Comparison of ENCODE assay signal across 9 mouse cellular contexts in genomic region chr15:93283349-93283748, GRCm38 (mm10). TPM values are rescaled to one million over a fixed set of nuclear protein-coding genes. Genes with fewer than 3 reads are reported as not detected.
A peak's percentile ranks its signal among the peaks of the same experiment; 100 is the strongest.
DNase-seq lines count a peak whose midpoint lies in the region; ATAC-seq and TF ChIP-seq lines count a peak whose summit lies in the region.
"Had no signal": no experiment of that assay in that cellular context is flagged by ENCODE, and none has a peak within 500 bp of the region (broad histone marks: within the 10 kb centered on the region; RNA-seq: fewer than 3 reads in every experiment).

No protein-coding gene starts in this region.

- H3K27ac ChIP-seq in intestine, postnatal 0 days (ENCODE audit: low read depth, low read length): no peak overlapping the region
- no peak overlapping the region for H3K27ac ChIP-seq in intestine, embryonic 16.5 days (ENCODE audit: low read length)
- H3K27ac ChIP-seq in ES-E14 (ENCODE audit: insufficient read depth, low read depth, low read length, poor library complexity, severe bottlenecking): no peak overlapping the region
- H3K27ac ChIP-seq in limb, embryonic 10.5 days: no peak overlapping the region

- no peaks in the 10 kb centered on the region for H3K4me1 ChIP-seq in intestine, postnatal 0 days (replicated peaks; ENCODE audit: control insufficient read depth, insufficient read depth, low read length)
- H3K4me1 ChIP-seq in intestine, embryonic 16.5 days (ENCODE audit: control insufficient read depth, insufficient read depth, low read length): no peaks in the 10 kb centered on the region
- H3K4me1 ChIP-seq in ES-E14 (ENCODE audit: control insufficient read depth in 2 of 2, insufficient read depth in 2 of 2, low read length in 2 of 2, poor library complexity in 1 of 2): peaks cover 0 to 2% of the 10 kb centered on the region in 2 experiments; a peak in 1 of 4 replicates
- H3K4me1 ChIP-seq in limb, embryonic 10.5 days: no peaks in the 10 kb centered on the region

- WGBS in intestine, postnatal 0 days: 78% methylated on average over 11 of the region's 11 CpGs
- WGBS in intestine, embryonic 16.5 days: 77% methylated on average over 11 of the region's 11 CpGs
- WGBS in limb, embryonic 10.5 days: 77% methylated on average over 11 of the region's 11 CpGs

- H3K4me2 ChIP-seq in intestine, postnatal 0 days (replicated peaks; ENCODE audit: low read depth): no peak overlapping the region
- H3K4me2 ChIP-seq in intestine, embryonic 16.5 days (ENCODE audit: low read depth, low read length): no peak overlapping the region

- no peaks in the 10 kb centered on the region for H3K79me3 ChIP-seq in C2C12 (ENCODE audit: low read depth)

- peaks cover 8% of the 10 kb centered on the region; the same call in 1 of the 2 replicates for H3K36me3 ChIP-seq in intestine, postnatal 0 days (ENCODE audit: control insufficient read depth, insufficient read depth)
- 0 out of 2 replicates have a peak, but pooled peaks cover 3% of the 10 kb centered on the region for H3K36me3 ChIP-seq in intestine, embryonic 16.5 days (ENCODE audit: control insufficient read depth, insufficient read depth, low read length)
- H3K36me3 ChIP-seq in C2C12 (ENCODE audit: control insufficient read depth, insufficient read depth) (peaks cover 34% of the 10 kb centered on the region), ES-E14 (ENCODE audit: control insufficient read depth, insufficient read depth, low read length, poor library complexity, severe bottlenecking) (no peaks in the 10 kb centered on the region)
- H3K36me3 ChIP-seq in limb, embryonic 10.5 days: peaks cover 56% of the 10 kb centered on the region

- no peaks in the 10 kb centered on the region for H3K79me2 ChIP-seq in C2C12 (ENCODE audit: control insufficient read depth, insufficient read depth)

- peak; percentile 69 for TF ChIP-seq CTCF in intestine, postnatal 0 days (IDR thresholded peaks at IDR 0.05; ENCODE audit: low read depth)
- TF ChIP-seq CTCF in C2C12 (IDR thresholded peaks at IDR 0.05; ENCODE audit: control insufficient read depth, insufficient read depth, insufficient read length): peak; percentile 36

- in situ Hi-C loops in ES-E14 (cut with MboI; ENCODE audit: low sequenced_read_pairs in 2 of 2, unreplicated experiment in 2 of 2): no loop called here

- H3K9ac ChIP-seq in intestine, postnatal 0 days (ENCODE audit: low read depth, low read length): no peak overlapping the region
- H3K9ac ChIP-seq in intestine, embryonic 16.5 days (ENCODE audit: low read depth, low read length): no peak overlapping the region
- no peak overlapping the region for H3K9ac ChIP-seq in ES-E14 (ENCODE audit: insufficient read depth, low read depth, low read length, poor library complexity, severe bottlenecking)

- H3ac ChIP-seq in C2C12 (ENCODE audit: control insufficient read depth, insufficient read length, low read depth): no peak overlapping the region

- no peak overlapping the region for H3K4me3 ChIP-seq in intestine, postnatal 0 days (ENCODE audit: low read depth, low read length)
- H3K4me3 ChIP-seq in intestine, embryonic 16.5 days (ENCODE audit: low read length): no peak overlapping the region
- H3K4me3 ChIP-seq in C2C12 (ENCODE audit: insufficient read depth, poor library complexity, severe bottlenecking) (no peak overlapping the region), ES-E14 (ENCODE audit: insufficient read depth in 1 of 2, low read depth in 1 of 2, low read length in 2 of 2, poor library complexity in 1 of 2, severe bottlenecking in 1 of 2) (no peak overlapping the region)
- no peak overlapping the region for H3K4me3 ChIP-seq in limb, embryonic 10.5 days

- DNase-seq in ES-E14 (ENCODE audit: low read depth, low spot score) (peak; percentile 40), liver (peak; percentile 62)
- no peak for DNase-seq in urinary bladder, postnatal 10 days (ENCODE audit: low spot score)
- no peak for DNase-seq in gastrocnemius, adult 8-10 months (ENCODE audit: low spot score in 2 of 2)
- no peak for DNase-seq in limb, embryonic 10.5 days (ENCODE audit: low spot score)
- DNase-seq: cerebellum, adult 11-12 months had no signal

- H3K9me3 ChIP-seq in intestine, postnatal 0 days (ENCODE audit: control insufficient read depth): no peaks in the 10 kb centered on the region
- H3K9me3 ChIP-seq in intestine, embryonic 16.5 days (ENCODE audit: control insufficient read depth, low read length): no peaks in the 10 kb centered on the region
- H3K9me3 ChIP-seq in ES-E14 (ENCODE audit: control insufficient read depth, insufficient read depth, low read depth, low read length): no peaks in the 10 kb centered on the region
- no peaks in the 10 kb centered on the region for H3K9me3 ChIP-seq in limb, embryonic 10.5 days (replicated peaks)

- no peak for ATAC-seq in intestine, postnatal 0 days
- ATAC-seq in intestine, embryonic 16.5 days: no peak

- H3K27me3 ChIP-seq in intestine, postnatal 0 days (replicated peaks; ENCODE audit: control insufficient read depth, insufficient read depth, low read length): no peaks in the 10 kb centered on the region
- no peaks in the 10 kb centered on the region for H3K27me3 ChIP-seq in intestine, embryonic 16.5 days (replicated peaks; ENCODE audit: control insufficient read depth, insufficient read depth, low read length)
- H3K27me3 ChIP-seq in C2C12 (ENCODE audit: control insufficient read depth, insufficient read depth, insufficient read length): no peaks in the 10 kb centered on the region
- H3K27me3 ChIP-seq in limb, embryonic 10.5 days (ENCODE audit: low read depth, poor library complexity, severe bottlenecking): no peaks in the 10 kb centered on the region

TF ChIP-seq in C2C12, 6 proteins besides CTCF, POLR2A, EP300 and RAD21:
- TF ChIP-seq USF1 (IDR thresholded peaks at IDR 0.05; ENCODE audit: low read depth): no peak
- TF ChIP-seq FOSL1 (IDR thresholded peaks at IDR 0.05; ENCODE audit: insufficient read depth, low read length, poor library complexity, severe bottlenecking): no peak
- no peak for TF ChIP-seq MYOG (IDR thresholded peaks at IDR 0.05; ENCODE audit: control insufficient read depth, extremely low read depth, insufficient read length)
- no peak for TF ChIP-seq MYOD1 (IDR thresholded peaks at IDR 0.05; ENCODE audit: control insufficient read depth, insufficient read length, low read depth)
- TF ChIP-seq CEBPB (IDR thresholded peaks at IDR 0.05; ENCODE audit: low read depth): no peak
- TF ChIP-seq MAX (IDR thresholded peaks at IDR 0.05): no peak

TF ChIP-seq in ES-E14, 5 proteins besides CTCF, POLR2A, EP300 and RAD21:
- TF ChIP-seq ZNF384 (IDR thresholded peaks at IDR 0.05; ENCODE audit: low read depth, low read length): no peak

RNA-seq across cellular contexts. Expression of gene Gxylt1, which starts 8.4 kb away (rescaled TPM):
- polyA plus RNA-seq in intestine, postnatal 0 days (2015; fragmentation: Nextera tagmentation; extraction: Ambion mirVana): 4.9 and 5.5 TPM in 2 replicates
- polyA plus RNA-seq in intestine, embryonic 16.5 days (2015; fragmentation: Nextera tagmentation; extraction: Ambion mirVana): 7.0 and 7.3 TPM in 2 replicates
- polyA plus RNA-seq in C2C12 (2012; fragmentation: generic; extraction: Trizol): 7.7 TPM
- total RNA-seq in ES-E14 (2012; rRNA removed): 22.7 and 27.7 TPM in 2 replicates
- total RNA-seq in gastrocnemius, adult 8-10 months (2022): 1 to 10 TPM; 5.0 to 7.5 (median 6.5) TPM
- polyA plus RNA-seq in limb, embryonic 10.5 days (2016; fragmentation: Nextera tagmentation; extraction: Ambion mirVana): 15.6 and 21.7 TPM in 2 replicates

RNA-seq across cellular contexts. Expression of gene Yaf2, which starts 53.4 kb away (rescaled TPM):
- 43.0 and 45.0 TPM in 2 replicates for polyA plus RNA-seq in intestine, postnatal 0 days (2015; fragmentation: Nextera tagmentation; extraction: Ambion mirVana)
- polyA plus RNA-seq in intestine, embryonic 16.5 days (2015; fragmentation: Nextera tagmentation; extraction: Ambion mirVana): 31.4 and 37.9 TPM in 2 replicates
- polyA plus RNA-seq in C2C12 (2012; fragmentation: generic; extraction: Trizol): 39.3 TPM
- 7.3 and 19.8 TPM in 2 replicates for total RNA-seq in ES-E14 (2012; rRNA removed)
- total RNA-seq in gastrocnemius, adult 8-10 months (2022): 10 to 100 TPM; 20.6 to 26.8 (median 23.3) TPM
- 106 and 128 TPM in 2 replicates for polyA plus RNA-seq in limb, embryonic 10.5 days (2016; fragmentation: Nextera tagmentation; extraction: Ambion mirVana)

Comparison
In these comparisons a context has a peak if more than half of its experiments do, and no peak if none do; other contexts are left out.
1. DNase-seq: peak in ES-E14 (single experiment) and liver (single experiment); none in urinary bladder, postnatal 10 days (single experiment), gastrocnemius, adult 8-10 months (0 of 2) and limb, embryonic 10.5 days (single experiment).